Mouse (Mus musculus) intestine, postnatal 0 days (tissue): ENCODE data around the gene Gm21454. TPM values are rescaled to one million over a fixed set of nuclear protein-coding genes. Genes with fewer than 3 reads are reported as not detected.
"Not testable (repeated sequence)": the region's sequence is repeated elsewhere in the genome, so short reads cannot be mapped to it uniquely, and the experiment has no call there.

Experiments used
- ATAC-seq: fragments of 200-750 bp; cut with Nextera tagmentation; 2 replicates; pipeline ENCODE4 v1.8.0; 2017; ENCODE audit warnings: mild to moderate bottlenecking, moderate TSS enrichment, moderate library complexity
- H3K27ac ChIP-seq: fragments of 300-500 bp; sonication (generic); 2 replicates; pipeline ENCODE4 v1.5.1; 2014; ENCODE audit warnings: mild to moderate bottlenecking, low read depth, low read length, moderate library complexity
- H3K27me3 ChIP-seq: fragments of 300-500 bp; sonication (generic); replicated peaks from 2 replicates; pipeline ENCODE4 v1.6.1; 2014; ENCODE audit warnings: low read length, mixed read lengths; ENCODE audit not compliant: control insufficient read depth, insufficient read depth
- H3K36me3 ChIP-seq: fragments of 300-500 bp; sonication (generic); 2 replicates; pipeline ENCODE4 v1.6.1; 2014; ENCODE audit warnings: mild to moderate bottlenecking, moderate library complexity; ENCODE audit not compliant: control insufficient read depth, insufficient read depth
- H3K4me1 ChIP-seq: fragments of 300-500 bp; sonication (generic); replicated peaks from 2 replicates; pipeline ENCODE4 v1.6.1; 2014; ENCODE audit warnings: antibody characterized with exemption, low read length, mixed read lengths; ENCODE audit not compliant: control insufficient read depth, insufficient read depth
- H3K4me2 ChIP-seq: fragments of 300-500 bp; sonication (generic); replicated peaks from 2 replicates; pipeline ENCODE4 v1.6.1; 2014; ENCODE audit warnings: low read depth, mild to moderate bottlenecking, moderate library complexity
- H3K4me3 ChIP-seq: fragments of 300-500 bp; sonication (generic); 2 replicates; pipeline ENCODE4 v1.5.1; 2014; ENCODE audit warnings: low read depth, low read length
- H3K9ac ChIP-seq: fragments of 300-500 bp; sonication (generic); 2 replicates; pipeline ENCODE4 v1.6.1; 2014; ENCODE audit warnings: mild to moderate bottlenecking, low read depth, low read length
- H3K9me3 ChIP-seq: fragments of 300-500 bp; sonication (generic); 2 replicates; pipeline ENCODE4 v1.6.1; 2016; ENCODE audit warnings: mixed run types; ENCODE audit not compliant: control insufficient read depth
- WGBS: fragments of 180-500 bp; shearing (Covaris S2); extraction: QIAGEN DNeasy Blood & Tissue Kit; methylation state at CpG from one replicate; pipeline ENCODE4 v1.1.7; 2014; 5-methylcytosine and 5-hydroxymethylcytosine counted together
- polyA plus RNA-seq: library from polyadenylated mRNA; unstranded; fragments of >200 nt; fragmentation: Nextera tagmentation; extraction: Ambion mirVana; gene quantifications from 2 replicates; pipeline ENCODE4 v1.2.1, GENCODE M21; 2015

Gm21454 gene
- polyA plus RNA-seq = not detected in 2 replicates

DNA sequence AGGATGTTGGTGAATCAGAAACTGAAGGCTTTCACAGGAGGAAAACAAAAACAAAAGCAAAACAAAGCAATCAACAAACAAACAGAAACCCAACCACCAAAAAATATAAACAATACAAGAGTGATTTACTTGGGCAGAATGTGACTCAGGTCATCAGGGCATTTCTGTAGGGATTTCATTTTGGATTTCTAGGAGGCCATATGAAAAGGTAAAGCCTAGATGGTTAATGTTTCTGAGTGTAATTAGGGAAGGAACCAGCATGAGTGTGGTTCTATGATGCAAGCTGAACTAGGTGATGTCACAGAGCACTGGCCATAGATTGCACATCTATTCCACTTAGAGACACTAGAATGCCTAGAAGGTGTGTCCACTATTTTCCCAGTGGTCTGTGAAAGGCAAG is at the start of gene Gm21454, which contains the start of gene Gm21440:
Gm21454 (plus strand) TSS at position 352 of the 400 bp plus-strand sequence.
Gm21440 (plus strand) TSS at position 301 of the 400 bp plus-strand sequence.
- H3K27ac ChIP-seq, ATAC-seq, H3K27me3 ChIP-seq, H3K9me3 ChIP-seq, H3K9ac ChIP-seq, H3K4me3 ChIP-seq, H3K4me1 ChIP-seq, H3K4me2 ChIP-seq, H3K36me3 ChIP-seq: not testable (repeated sequence)

DNA sequence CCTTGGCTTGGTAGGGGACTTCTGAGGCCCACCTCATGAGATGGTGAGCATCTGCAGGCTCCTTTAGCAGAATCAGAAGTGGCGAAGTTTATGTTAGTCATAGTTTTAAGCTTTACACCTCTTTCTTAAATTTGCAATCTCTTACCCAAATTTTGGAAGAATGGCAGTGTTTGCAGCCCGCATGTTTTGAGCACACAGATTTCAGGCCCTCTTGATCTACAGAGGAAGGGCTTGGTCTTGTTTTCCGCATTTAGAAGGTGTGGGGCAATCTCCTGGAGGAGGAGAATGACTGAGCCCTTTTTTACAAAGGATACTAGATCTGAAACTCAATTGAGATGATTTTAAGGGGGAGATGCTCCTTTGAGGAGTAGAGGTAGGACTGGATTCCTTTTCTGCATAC is 28.4 kb upstream of the Gm21454 start, which contains the start of gene Gm21828:
Gm21828 (minus strand) TSS at position 101 of the 400 bp plus-strand sequence.
- WGBS = no CpG with 5 or more reads among the region's 3 CpGs
- H3K27me3 ChIP-seq, H3K9ac ChIP-seq, ATAC-seq, H3K9me3 ChIP-seq, H3K4me2 ChIP-seq, H3K4me3 ChIP-seq, H3K36me3 ChIP-seq, H3K27ac ChIP-seq, H3K4me1 ChIP-seq: not testable (repeated sequence)

DNA sequence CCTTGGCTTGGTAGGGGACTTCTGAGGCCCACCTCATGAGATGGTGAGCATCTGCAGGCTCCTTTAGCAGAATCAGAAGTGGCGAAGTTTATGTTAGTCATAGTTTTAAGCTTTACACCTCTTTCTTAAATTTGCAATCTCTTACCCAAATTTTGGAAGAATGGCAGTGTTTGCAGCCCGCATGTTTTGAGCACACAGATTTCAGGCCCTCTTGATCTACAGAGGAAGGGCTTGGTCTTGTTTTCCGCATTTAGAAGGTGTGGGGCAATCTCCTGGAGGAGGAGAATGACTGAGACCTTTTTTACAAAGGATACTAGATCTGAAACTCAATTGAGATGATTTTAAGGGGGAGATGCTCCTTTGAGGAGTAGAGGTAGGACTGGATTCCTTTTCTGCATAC is 96.7 kb downstream of the Gm21454 start, which contains the start of gene Gm21725:
Gm21725 (minus strand) TSS at position 101 of the 400 bp plus-strand sequence.
- not testable (repeated sequence) for H3K4me3 ChIP-seq, ATAC-seq, H3K4me2 ChIP-seq, H3K27me3 ChIP-seq, H3K27ac ChIP-seq, H3K9ac ChIP-seq, H3K4me1 ChIP-seq, H3K36me3 ChIP-seq, H3K9me3 ChIP-seq
- WGBS = no CpG with 5 or more reads among the region's 3 CpGs

Other genes with a start within 250 kb of the Gm21454 start
- gene Gm20807, start 209.6 kb upstream of the Gm21454 start, polyA plus RNA-seq = not detected in 2 replicates
- gene Gm21891, start 119.0 kb upstream of the Gm21454 start, polyA plus RNA-seq = not detected in 2 replicates
- not detected in 2 replicates for gene Gm21425, start 90.5 kb upstream of the Gm21454 start, polyA plus RNA-seq
- gene Gm21828, start 28.5 kb upstream of the Gm21454 start, polyA plus RNA-seq = not detected in 2 replicates
- not detected in 2 replicates for gene Gm21440, start 51 bp upstream of the Gm21454 start, polyA plus RNA-seq
- not detected in 2 replicates for gene Gm21725, start 96.6 kb downstream of the Gm21454 start, polyA plus RNA-seq
- not detected in 2 replicates for gene Gm21866, start 213.1 kb downstream of the Gm21454 start, polyA plus RNA-seq
- gene Gm20773, start 241.6 kb downstream of the Gm21454 start, polyA plus RNA-seq = not detected in 2 replicates